Mouse (Mus musculus) olfactory bulb, adult 2 months (tissue): ENCODE measurements around the gene Clec1b.

Experiments
- CTCF ChIP-seq: fragments of 200-500 bp; IDR thresholded peaks from 2 replicates; pipeline ENCODE4 v1.5.1; 2012; ENCODE audit warnings: low read depth, mild to moderate bottlenecking, low read length, moderate library complexity; ENCODE audit not compliant: insufficient read depth
- POLR2A ChIP-seq: fragments of 200-500 bp; IDR thresholded peaks from 2 replicates; pipeline ENCODE4 v1.6.1; 2012; ENCODE audit warnings: mild to moderate bottlenecking, low read depth, low read length, moderate library complexity; ENCODE audit not compliant: insufficient read depth

- TF ChIP-seq CTCF (no peak), POLR2A (no peak)
Observed at GRCm38 (mm10) chr6:129385774-129386173, 11.3 kb upstream of the Clec1b start, which contains the start of gene Clec12b.
